Mouse (Mus musculus) embryo, embryonic 9.5 days (tissue): ENCODE results near the gene Nxph4.

Experiments used
- DNase-seq: peaks from one replicate; pipeline ENCODE4 v3.0.0-alpha.2; 2017; ENCODE audit errors: extremely low spot score

Gene Nxph4

DNA sequence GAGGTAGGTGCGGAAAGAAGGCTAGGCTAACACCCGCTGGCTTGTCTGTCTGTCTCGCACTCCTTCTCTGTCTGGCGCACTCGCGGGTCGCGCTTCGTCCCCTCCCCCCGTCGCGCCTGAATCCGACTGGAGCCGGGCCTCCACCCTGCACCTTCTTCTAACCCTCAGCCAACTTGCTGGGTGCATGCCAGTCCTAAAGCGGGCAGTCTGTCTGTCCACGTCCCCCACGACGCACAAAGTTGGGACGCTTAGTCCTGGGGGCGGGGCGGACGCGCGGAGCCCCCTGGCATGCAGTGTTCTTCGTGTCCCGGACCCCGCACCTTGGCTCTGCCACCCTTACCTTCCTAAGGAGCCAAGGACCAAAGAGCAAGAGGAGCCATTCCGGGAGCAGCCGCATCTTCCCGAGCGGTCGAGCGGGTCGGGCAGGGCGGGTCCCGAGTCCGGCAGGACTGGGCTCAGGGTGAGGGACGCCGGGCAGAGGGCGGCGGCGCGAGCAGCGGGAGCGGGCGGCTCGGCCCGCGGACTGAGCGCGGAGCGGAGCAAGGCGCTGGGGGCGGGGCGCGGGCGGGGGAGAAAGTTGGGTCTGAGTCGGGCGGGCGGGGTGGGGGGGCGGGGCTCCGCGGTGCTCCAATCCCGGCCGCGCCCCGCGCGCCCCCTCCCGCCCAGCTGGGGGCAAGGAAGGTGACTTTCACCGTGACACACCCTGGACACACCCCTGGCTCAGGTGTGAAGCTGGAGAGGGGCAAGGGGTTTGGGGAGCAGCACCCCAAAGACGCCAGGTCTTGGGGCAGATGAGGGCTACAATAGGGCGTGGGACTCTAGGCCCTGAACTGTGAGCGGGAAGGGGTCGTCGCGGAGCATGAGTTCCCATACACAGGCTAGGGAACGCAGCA lies at the start of gene Nxph4:
Gene Nxph4 (minus strand): TSS at position 524 of the 893 bp plus-strand sequence.
- no peak for DNase-seq

GRCm38 (mm10) chr10:127583649-127584048 lies 49.3 kb upstream of the Nxph4 start:
- no peak for DNase-seq

GRCm38 (mm10) chr10:127581291-127581690 lies 46.9 kb upstream of the Nxph4 start:
- no peak for DNase-seq

GRCm38 (mm10) chr10:127577982-127578381 lies 43.6 kb upstream of the Nxph4 start:
- no peak for DNase-seq

- no peak for DNase-seq
Observed at GRCm38 (mm10) chr10:127577156-127577555, 42.8 kb upstream of the Nxph4 start.

- DNase-seq: peak; percentile 48
Observed at GRCm38 (mm10) chr10:127576381-127576961, 42.1 kb upstream of the Nxph4 start.

- DNase-seq: no peak
Observed at GRCm38 (mm10) chr10:127575741-127576140, 41.4 kb upstream of the Nxph4 start.

DNA sequence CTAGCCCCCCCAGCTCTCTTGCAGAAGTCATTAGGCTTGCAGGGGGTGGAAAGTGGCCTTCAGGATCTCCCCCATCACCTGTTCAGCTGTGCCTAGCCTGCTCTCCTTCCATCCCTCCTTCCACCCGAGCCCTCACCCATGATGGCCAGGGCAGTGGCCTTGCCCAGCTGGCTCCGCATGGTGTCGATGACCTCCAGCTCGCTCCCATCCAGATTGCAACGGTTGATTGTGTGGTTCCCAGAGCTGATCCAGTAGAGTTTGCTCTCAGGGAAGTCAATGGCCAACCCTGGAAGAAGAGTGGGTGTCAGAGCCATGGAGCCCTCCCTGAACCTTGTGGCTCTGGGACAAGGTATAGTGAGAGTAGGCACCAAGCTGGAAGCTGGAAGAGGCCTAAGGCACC lies 37.9 kb upstream of the Nxph4 start:
- no peak for DNase-seq

DNA sequence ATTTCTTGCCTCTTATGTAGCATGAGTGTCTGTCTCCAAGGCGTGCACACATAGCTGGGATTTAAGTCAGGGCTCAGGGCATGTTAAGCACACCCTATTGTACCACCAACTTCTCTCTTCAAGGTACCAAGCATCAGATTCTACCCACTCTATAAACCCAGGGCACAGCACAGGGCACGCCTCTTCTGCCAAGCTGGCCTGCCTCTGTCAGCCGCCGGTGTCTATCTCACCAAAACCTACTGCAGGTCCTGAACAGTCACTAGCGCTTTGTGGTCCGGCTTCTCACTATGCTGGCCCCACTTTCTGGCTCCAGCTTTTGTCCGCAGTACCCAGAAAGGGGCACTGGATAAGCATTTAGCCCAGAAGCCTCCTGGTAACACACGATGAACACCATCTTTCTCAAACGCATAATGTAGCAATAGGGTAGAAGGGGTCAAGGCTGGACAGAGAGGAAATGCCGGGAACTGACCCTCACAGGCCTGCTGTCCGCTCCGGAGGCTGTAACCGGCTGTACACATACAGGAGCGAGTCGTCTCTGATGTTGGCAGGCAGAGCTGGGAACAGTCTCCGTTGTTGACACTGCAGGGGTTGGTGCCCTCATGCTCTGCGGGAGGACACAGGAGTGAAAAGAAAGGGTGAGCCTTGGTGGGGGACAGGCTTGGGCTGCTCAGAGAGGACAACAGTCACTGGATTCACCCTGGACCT lies 36.7 kb upstream of the Nxph4 start:
- no peak for DNase-seq

GRCm38 (mm10) chr10:127570384-127570783 lies 36.0 kb upstream of the Nxph4 start:
- no peak for DNase-seq

DNA sequence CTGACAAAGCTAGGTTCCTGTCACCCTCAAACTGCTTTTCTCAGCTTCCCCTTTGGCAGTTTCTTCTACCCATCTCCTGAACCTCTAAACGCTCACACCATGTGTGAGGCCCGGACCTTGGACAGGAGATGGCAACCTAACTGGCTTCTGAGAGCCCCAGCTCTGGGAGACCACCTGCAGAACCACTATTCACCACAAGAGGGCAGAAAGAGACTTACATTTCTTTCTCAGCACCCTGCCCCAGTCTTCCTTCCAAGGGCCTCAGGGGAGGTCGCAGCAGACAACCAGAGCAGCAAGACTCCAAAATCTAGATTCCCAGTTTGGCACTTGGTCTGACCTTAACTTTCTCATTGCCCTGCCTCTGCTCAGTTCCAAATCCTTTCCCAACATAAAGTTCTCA lies 35.1 kb upstream of the Nxph4 start:
- peak; percentile 78 for DNase-seq

- DNase-seq: no peak
Observed at GRCm38 (mm10) chr10:127566553-127567326, 32.4 kb upstream of the Nxph4 start.

DNA sequence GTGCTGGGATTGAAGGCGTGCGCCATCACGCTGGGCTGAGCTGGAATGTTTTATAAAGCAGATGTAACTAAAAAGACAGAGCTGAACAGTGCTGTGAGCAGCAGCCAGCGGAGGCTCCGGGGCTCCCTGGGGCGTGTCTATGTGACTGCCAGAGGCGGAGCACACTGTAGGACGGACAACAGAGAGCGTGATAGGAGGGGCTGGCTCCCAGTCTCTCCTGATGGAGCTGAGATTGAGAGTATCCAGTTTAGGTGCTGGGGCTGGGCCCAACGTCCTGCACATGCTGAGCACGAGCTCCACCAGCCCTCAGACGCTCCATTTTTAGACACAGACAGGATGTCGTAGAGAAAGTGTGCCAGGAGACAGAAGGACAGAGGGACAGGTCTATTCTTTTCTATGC lies 29.9 kb upstream of the Nxph4 start:
- DNase-seq: no peak

DNA sequence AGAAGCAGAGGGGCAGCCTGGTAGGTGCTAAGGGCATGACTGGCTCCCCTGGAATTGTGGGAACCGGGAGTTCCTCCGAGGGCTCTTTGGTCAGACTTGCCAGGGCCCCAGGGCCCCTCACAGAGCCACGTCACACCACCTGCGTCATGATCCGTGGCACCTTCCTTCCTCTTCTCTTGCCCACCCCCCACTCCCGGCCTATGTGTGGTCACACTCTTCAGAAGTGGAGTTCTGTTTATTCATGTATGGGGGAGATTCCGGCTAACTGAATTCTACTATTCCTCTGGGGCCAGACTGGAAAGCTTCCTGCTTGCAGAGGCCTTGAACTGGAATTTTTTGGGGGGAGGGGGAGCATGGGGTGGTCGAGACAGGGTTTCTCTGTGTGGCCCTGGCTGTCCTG lies 29.5 kb upstream of the Nxph4 start:
- DNase-seq: no peak

DNA sequence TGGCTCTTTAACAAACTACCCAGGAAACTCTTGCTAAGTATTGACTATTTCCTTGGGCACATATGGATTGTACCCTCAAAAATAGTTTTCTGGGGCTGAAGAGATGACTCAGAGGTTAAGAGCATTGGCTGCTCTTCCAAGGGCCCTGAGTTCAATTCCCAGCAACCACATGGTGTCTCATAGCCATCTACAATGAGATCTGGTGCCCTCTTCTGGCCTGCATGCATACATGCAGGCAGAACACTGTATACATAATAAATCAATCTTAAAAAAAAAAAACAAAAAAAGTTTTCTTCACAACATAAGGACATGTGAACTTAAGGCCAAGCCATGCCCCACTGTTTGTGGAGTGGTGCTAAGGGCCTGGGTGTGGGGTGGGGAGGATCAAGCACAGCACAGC lies 26.8 kb upstream of the Nxph4 start:
- no peak for DNase-seq

GRCm38 (mm10) chr10:127557397-127557796 lies 23.0 kb upstream of the Nxph4 start:
- no peak for DNase-seq

DNA sequence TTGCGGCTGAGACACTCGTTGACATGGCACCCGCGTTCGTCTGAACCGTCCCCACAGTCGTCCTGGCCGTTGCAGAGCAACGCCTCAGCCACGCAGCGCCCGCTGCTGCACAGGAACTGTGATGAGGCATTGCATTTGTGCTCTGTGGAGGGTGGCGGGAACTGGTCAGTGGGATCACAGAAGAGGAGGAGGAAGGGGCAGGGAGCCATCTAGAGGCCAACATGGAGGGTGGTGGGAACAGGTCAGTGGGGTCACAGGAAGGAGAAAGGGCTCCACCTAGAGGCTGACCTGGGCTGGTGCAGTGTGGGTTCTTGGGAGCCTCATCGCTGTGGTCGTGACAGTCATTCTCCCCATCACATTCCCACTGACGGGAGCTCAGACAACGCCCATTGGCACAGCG lies 21.3 kb upstream of the Nxph4 start:
- DNase-seq: peak; percentile 49

- no peak for DNase-seq
Observed at GRCm38 (mm10) chr10:127549892-127550291, 15.5 kb upstream of the Nxph4 start.

GRCm38 (mm10) chr10:127548236-127548635 lies 13.9 kb upstream of the Nxph4 start:
- DNase-seq: no peak

DNA sequence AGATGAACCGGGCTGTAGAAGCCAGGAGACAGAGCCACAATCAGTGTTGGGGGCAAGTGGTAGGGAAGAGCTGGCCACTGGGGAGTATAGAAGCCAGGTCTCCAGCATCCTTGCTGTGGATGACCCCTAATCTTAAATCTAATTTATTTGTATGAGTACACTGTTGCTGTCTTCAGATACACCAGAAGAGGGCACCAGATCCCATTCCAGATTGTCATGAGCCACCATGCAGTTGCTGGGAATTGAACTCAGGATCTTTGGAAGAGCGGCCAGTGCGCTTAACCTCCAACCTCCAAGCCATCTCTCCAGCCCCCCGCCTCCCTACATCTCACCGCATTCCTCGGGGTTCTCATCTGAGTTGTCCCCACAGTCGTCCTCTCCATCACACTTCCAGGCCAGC lies 12.1 kb upstream of the Nxph4 start:
- DNase-seq: no peak

GRCm38 (mm10) chr10:127544375-127544774 lies 10.0 kb upstream of the Nxph4 start:
- no peak for DNase-seq

DNA sequence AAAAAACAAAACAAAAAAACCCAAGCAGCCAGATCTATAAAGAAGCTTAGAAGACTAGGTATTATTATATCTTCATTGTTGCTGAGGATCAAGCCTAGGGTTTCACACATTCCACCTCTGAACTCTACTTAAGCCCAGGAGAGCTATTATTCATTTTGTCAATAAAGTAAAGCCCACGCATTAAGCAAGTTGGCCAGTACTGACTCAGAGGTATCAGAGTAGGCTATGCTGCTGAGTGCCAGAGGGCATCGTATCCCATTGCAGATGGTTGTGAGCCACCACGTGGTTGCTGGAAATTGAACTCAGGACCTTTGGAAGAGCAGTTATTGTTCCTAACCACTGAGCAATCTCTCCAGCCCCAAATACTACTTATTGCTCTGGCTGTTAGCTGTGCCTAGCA lies 9.6 kb upstream of the Nxph4 start:
- DNase-seq: no peak
